Mouse (Mus musculus): ENCODE data around the gene Ddn. TPM values are rescaled to one million over a fixed set of nuclear protein-coding genes. Genes with fewer than 3 reads are reported as not detected.

The Ddn gene
- 0.52 and 0.81 TPM in 2 replicates for polyA plus RNA-seq (2015; fragmentation: Nextera tagmentation; extraction: Ambion mirVana)

- Histone ChIP-seq H3K27ac (0 out of 2 replicates have a peak within 1 kb of the TSS, but pooled peaks have one; percentile 11), H3K9ac (peak within 1 kb of the TSS; percentile 39; the same call in 1 of the 2 replicates), H3K4me3 (peak within 1 kb of the TSS; percentile 48), H3K9me3 (no peaks in the 10 kb centered on the region), H3K4me1 (peaks cover 46% of the 10 kb centered on the region), H3K27me3 (replicated peaks) (peaks cover 60% of the 10 kb centered on the region), H3K36me3 (replicated peaks) (peaks cover 17% of the 10 kb centered on the region; the same call in 1 of the 2 replicates), H3K4me2 (peak within 1 kb of the TSS; percentile 79)
- no peak for ATAC-seq (replicated peaks)
- 68% methylated on average over 3 of the region's 3 CpGs for WGBS
These were observed at the start of gene Ddn for GRCm38 (mm10) chr15:98809390-98809789. TSS of gene Ddn (minus strand) at chr15:98809490.

DNA sequence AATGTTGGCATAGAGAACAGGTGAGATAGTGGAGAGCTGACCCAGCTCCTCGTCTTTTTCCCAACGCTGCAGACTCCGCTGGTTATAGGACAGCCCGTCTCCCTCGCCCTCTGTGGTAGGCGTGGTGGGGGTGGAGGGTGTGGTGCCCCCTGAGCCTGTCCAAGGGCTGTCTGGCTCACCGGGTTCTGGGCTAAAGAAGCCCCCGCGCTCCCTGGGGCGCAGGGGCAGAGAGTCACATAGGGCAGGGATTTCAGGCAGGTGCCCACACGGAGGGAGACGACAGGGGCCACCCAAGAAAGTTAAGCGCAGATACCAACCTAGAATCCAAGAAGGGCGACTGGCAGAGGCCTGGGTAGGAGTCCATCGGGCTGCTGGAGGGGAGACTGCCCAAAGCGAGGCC lies 44.9 kb upstream of the Ddn start:
- Histone ChIP-seq H3K9me3 (no peaks in the 10 kb centered on the region), H3K27ac (no peak overlapping the region), H3K9ac (no peak overlapping the region), H3K27me3 (replicated peaks) (no peaks in the 10 kb centered on the region), H3K4me3 (no peak overlapping the region), H3K4me2 (no peak overlapping the region), H3K4me1 (no peaks in the 10 kb centered on the region), H3K36me3 (replicated peaks) (peaks cover 96% of the 10 kb centered on the region)
- WGBS = 93% methylated on average over 16 of the region's 16 CpGs
- ATAC-seq (replicated peaks) = no peak

GRCm38 (mm10) chr15:98853161-98853937 lies 44.1 kb upstream of the Ddn start:
- Histone ChIP-seq H3K9me3 (no peaks in the 10 kb centered on the region), H3K9ac (no peak overlapping the region), H3K27me3 (replicated peaks) (no peaks in the 10 kb centered on the region), H3K4me2 (no peak overlapping the region), H3K4me3 (no peak overlapping the region), H3K4me1 (no peaks in the 10 kb centered on the region), H3K27ac (no peak overlapping the region), H3K36me3 (replicated peaks) (peaks cover 97% of the 10 kb centered on the region)
- no peak for ATAC-seq (replicated peaks)
- WGBS = 93% methylated on average over 28 of the region's 28 CpGs

- Histone ChIP-seq H3K27ac (no peak overlapping the region), H3K4me2 (no peak overlapping the region), H3K9me3 (no peaks in the 10 kb centered on the region), H3K36me3 (replicated peaks) (peaks cover 96% of the 10 kb centered on the region), H3K4me3 (no peak overlapping the region), H3K27me3 (replicated peaks) (no peaks in the 10 kb centered on the region), H3K9ac (no peak overlapping the region), H3K4me1 (no peaks in the 10 kb centered on the region)
- WGBS = 91% methylated on average over 9 of the region's 9 CpGs
- ATAC-seq (replicated peaks) = no peak
These were observed 43.4 kb upstream of the Ddn start for GRCm38 (mm10) chr15:98852733-98853132.

GRCm38 (mm10) chr15:98852071-98852470 lies 42.8 kb upstream of the Ddn start:
- Histone ChIP-seq H3K4me3 (no peak overlapping the region), H3K9ac (no peak overlapping the region), H3K4me1 (no peaks in the 10 kb centered on the region), H3K4me2 (no peak overlapping the region), H3K36me3 (replicated peaks) (peaks cover 96% of the 10 kb centered on the region), H3K9me3 (no peaks in the 10 kb centered on the region), H3K27ac (no peak overlapping the region), H3K27me3 (replicated peaks) (no peaks in the 10 kb centered on the region)
- 91% methylated on average over 9 of the region's 9 CpGs for WGBS
- ATAC-seq (replicated peaks) = no peak

- no peak overlapping the region for H3K4me2 ChIP-seq
- H3K9me3 ChIP-seq = no peaks in the 10 kb centered on the region
- H3K27me3 ChIP-seq (replicated peaks) = no peaks in the 10 kb centered on the region
- no peak overlapping the region for H3K9ac ChIP-seq
- no peak overlapping the region for H3K27ac ChIP-seq
- WGBS = 91% methylated on average over 21 of the region's 21 CpGs
- ATAC-seq (replicated peaks) = no peak
- peaks cover 96% of the 10 kb centered on the region for H3K36me3 ChIP-seq (replicated peaks)
- no peaks in the 10 kb centered on the region for H3K4me1 ChIP-seq
- H3K4me3 ChIP-seq = no peak overlapping the region
These were observed 42.0 kb upstream of the Ddn start for GRCm38 (mm10) chr15:98851229-98851818.

DNA sequence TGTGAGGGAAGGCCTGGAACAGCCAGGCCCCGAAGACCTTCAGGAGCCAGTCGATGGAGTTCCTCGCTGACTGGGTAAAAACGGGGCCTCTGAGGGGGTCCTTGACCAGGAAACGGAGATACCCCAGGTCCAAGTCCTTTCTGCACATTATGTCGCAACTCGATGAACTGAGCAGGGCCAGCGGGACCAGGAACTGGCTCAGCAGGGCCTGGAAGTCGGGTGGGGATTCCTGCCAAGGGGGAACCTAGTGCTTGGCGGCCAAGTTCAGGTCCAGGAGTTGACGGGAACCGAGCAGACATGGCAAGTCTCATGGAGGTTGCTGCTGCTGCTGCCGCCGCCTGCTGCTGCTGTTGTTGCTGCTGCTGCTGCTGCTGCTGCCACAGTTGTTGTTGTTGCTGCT lies 41.4 kb upstream of the Ddn start:
- Histone ChIP-seq H3K9me3 (no peaks in the 10 kb centered on the region), H3K9ac (no peak overlapping the region), H3K4me3 (no peak overlapping the region), H3K27me3 (replicated peaks) (no peaks in the 10 kb centered on the region), H3K36me3 (replicated peaks) (peaks cover 96% of the 10 kb centered on the region), H3K4me2 (no peak overlapping the region), H3K27ac (no peak overlapping the region), H3K4me1 (no peaks in the 10 kb centered on the region)
- ATAC-seq (replicated peaks) = no peak
- 94% methylated on average over 14 of the region's 14 CpGs for WGBS

- Histone ChIP-seq H3K9ac (no peak overlapping the region), H3K4me2 (no peak overlapping the region), H3K36me3 (replicated peaks) (peaks cover 97% of the 10 kb centered on the region), H3K27ac (no peak overlapping the region), H3K4me1 (no peaks in the 10 kb centered on the region), H3K27me3 (replicated peaks) (no peaks in the 10 kb centered on the region), H3K4me3 (no peak overlapping the region), H3K9me3 (no peaks in the 10 kb centered on the region)
- WGBS = 92% methylated on average over 16 of the region's 16 CpGs
- ATAC-seq (replicated peaks) = no peak
These were observed 40.8 kb upstream of the Ddn start for GRCm38 (mm10) chr15:98849956-98850600.

- H3K4me3 ChIP-seq = no peak overlapping the region
- no peaks in the 10 kb centered on the region for H3K27me3 ChIP-seq (replicated peaks)
- no peak for ATAC-seq (replicated peaks)
- WGBS = 96% methylated on average over 11 of the region's 11 CpGs
- no peak overlapping the region for H3K9ac ChIP-seq
- no peak overlapping the region for H3K4me2 ChIP-seq
- H3K9me3 ChIP-seq = no peaks in the 10 kb centered on the region
- no peaks in the 10 kb centered on the region for H3K4me1 ChIP-seq
- no peak overlapping the region for H3K27ac ChIP-seq
- peaks cover 97% of the 10 kb centered on the region for H3K36me3 ChIP-seq (replicated peaks)
These were observed 39.9 kb upstream of the Ddn start for GRCm38 (mm10) chr15:98849165-98849564.

DNA sequence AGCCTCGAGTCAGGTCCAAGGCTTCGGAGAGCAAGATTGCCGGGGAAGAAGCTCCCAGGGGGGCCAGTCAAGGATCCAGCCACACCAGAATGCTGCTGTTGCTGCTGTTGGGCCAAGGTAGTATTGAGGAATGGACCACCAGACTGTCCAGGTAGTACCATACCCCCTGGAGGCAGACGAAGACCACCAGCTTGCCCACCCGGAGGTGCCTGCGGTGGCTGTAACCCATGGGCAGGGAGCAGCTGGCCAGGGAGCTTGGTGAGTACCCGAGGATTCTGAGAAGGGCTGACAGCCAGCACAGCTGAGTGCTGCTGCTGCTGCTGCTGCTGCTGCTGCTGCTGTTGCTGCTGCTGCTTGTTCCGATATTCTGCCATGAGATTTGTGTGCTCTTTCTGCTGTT lies 36.9 kb upstream of the Ddn start:
- Histone ChIP-seq H3K9ac (no peak overlapping the region), H3K4me1 (no peaks in the 10 kb centered on the region), H3K36me3 (replicated peaks) (peaks cover 95% of the 10 kb centered on the region), H3K4me2 (no peak overlapping the region), H3K9me3 (no peaks in the 10 kb centered on the region), H3K4me3 (no peak overlapping the region), H3K27ac (no peak overlapping the region), H3K27me3 (replicated peaks) (no peaks in the 10 kb centered on the region)
- WGBS = 92% methylated on average over 8 of the region's 8 CpGs
- no peak for ATAC-seq (replicated peaks)

DNA sequence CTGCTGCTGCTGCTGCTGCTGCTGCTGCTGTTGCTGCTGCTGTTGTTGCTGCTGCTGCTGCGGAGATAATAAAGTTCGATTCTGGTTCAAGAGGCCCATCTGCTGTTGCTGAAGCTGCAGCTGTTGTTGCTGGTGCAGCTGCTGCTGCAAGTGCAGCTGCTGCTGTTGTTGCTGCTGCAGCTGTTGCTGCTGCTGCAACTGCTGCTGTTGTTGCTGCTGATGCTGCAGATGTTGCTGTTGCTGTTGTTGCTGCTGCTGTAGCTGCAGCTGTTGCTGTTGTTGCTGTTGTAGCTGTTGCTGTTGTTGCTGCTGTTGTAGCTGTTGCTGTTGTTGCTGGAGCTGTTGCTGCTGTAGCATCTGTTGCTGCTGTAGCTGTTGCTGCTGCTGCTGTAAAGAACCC lies 35.9 kb upstream of the Ddn start:
- Histone ChIP-seq H3K4me3 (no peak overlapping the region), H3K36me3 (replicated peaks) (peaks cover 97% of the 10 kb centered on the region), H3K4me2 (no peak overlapping the region), H3K9ac (no peak overlapping the region), H3K4me1 (no peaks in the 10 kb centered on the region), H3K9me3 (no peaks in the 10 kb centered on the region), H3K27me3 (replicated peaks) (no peaks in the 10 kb centered on the region), H3K27ac (no peak overlapping the region)
- WGBS = 100% methylated on average over 2 of the region's 2 CpGs
- ATAC-seq (replicated peaks) = no peak

DNA sequence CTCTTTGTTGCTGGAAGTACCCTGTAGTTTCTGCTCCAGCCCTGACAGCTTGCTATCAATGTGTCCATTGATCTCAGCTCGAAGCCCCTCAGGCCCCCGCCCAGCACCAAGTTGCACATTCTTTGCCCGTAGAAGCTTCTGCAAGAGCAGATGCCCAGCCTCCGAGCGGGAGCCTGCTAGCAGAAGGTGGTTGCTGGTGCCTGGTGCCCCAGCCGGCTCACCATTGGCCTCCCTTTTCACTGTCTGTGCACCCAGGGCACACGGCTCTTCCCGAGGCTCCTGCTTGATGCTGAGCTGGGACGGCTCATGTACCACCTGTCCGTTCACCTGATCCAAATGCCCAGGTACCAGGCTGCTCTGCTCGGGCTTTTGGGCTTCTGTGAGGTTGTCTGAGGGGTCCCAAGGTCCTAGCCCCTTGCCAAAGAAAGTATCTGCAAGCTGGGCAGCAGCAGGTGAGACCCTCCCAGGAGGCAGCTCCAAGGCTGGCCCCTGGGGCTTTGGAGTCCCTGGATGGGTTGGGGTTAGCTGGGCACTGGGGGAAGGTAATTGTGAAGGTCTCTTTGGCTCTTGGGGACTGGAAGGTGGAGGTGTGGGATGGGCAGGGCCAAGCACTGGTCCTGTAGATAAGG lies 34.4 kb upstream of the Ddn start:
- Histone ChIP-seq H3K27ac (no peak overlapping the region), H3K9me3 (no peaks in the 10 kb centered on the region), H3K4me2 (no peak overlapping the region), H3K4me1 (no peaks in the 10 kb centered on the region), H3K27me3 (replicated peaks) (no peaks in the 10 kb centered on the region), H3K4me3 (no peak overlapping the region), H3K36me3 (replicated peaks) (peaks cover 97% of the 10 kb centered on the region), H3K9ac (no peak overlapping the region)
- ATAC-seq (replicated peaks) = no peak
- 93% methylated on average over 11 of the region's 11 CpGs for WGBS

Measured in midbrain, embryonic 15.5 days (tissue).